Mouse (Mus musculus): ENCODE data around the gene Copz1.

Gene Copz1

DNA sequence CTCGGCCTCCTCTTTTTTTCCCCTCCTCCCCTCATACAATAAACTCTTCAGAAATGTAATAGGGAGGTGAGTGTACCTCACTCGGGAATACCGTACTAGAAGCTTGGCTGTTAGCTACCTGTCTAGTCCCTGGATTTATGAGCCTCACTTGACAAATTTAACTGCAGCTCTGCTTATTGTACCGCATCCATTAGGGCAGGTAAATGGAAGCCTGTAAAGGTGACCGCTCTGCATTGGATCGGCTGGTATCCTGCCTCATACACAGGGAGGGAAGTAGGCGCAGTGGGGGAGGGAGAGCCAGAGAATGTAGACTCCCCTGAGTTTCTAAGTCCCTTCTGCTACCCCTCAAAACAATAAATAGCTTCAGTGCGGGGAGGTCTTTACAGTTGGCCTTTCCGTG, 18.3 kb downstream of the Copz1 start:
- no peak for DNase-seq (ENCODE audit: extremely low spot score, low spot score)

DNA sequence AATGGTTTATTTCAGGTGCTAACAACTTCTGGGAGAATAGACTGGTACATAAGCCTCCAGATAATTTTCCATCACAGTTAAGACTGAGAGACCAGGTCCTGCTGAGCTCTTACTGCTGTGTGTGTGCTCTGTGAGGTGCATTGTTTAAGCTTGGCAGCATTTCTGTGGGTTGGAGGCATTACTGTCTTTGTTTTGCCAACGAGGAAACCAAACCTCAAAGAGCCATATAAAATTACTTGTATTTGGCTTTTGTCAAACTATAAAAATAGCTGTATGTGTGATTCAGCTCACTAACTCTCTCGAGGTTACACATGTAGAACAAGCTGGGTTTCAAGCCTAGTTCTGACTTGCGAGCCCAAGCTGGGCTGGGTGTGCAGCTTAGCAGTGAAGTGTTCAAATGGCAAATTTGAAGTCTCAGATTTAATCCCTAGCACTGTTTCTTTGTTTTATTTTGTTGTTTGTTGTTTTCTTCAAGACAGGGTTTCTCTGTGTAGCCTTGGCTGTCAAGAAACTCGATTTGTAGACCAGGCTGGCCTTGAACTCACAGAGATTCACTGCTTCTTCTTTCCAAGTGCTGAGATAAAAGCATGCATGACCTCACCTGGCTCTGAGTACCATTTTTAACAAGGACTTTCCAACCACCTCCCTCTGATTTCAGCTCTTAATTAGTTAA, 20.3 kb downstream of the Copz1 start:
- DNase-seq (ENCODE audit: extremely low spot score, low spot score), result no peak

DNA sequence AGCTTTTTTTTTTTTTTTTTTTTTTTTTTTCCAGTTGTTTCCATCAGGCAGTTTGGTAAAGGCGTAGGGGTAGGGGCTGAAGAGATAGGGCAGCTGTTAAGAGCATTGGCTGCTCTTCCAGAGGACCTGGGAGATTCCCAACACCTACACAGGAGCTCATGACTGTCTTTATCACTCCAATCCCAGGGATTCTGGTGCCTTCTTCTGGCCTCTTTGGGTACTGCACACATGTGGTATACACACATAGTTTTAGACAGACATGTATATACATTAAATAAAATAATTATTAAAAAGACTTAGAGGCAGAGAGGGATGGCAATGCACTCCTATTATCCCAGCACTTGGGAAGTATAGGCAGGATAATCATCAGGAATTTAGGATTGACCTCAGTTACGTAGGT, 20.9 kb downstream of the Copz1 start:
- DNase-seq (ENCODE audit: extremely low spot score, low spot score), result no peak

DNA sequence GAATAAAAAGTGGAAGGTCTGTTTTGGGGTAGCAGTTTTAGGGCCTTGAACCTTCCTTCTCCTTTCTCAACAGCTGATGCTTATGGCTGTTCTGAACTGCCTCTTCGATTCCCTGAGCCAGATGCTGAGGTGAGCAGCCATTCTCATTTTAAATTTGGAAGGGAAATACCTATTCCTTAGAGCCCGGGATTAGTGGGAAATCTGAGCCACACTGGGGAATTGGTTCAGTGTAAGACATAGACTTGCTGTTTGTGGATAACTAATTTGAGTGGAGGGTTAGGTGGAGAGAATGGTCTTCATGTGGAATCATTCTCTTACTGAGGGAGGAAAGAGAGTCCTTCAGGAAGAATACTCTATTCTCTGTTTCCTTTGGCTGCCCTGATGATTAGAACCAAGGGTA, 22.1 kb downstream of the Copz1 start:
- no peak for DNase-seq (ENCODE audit: extremely low spot score, low spot score)

DNA sequence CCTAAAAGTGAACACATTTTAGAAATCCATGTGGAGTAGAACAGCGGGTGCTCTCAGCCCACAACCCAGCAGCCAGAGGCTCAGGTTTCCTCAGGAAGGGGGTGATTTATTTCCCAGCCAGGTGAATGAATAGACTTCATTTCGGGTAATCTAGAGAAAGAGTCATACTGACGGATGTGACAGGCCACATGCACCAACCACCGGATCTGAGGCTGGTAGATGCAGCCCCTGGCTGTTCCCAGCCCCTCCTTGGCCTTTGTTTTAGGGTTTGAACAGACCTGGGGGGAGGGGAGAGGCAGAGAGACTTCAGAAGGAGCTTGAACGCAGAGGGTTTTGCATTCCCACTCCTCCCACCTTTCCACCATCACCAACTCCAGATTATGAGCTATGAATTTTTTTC, 23.3 kb downstream of the Copz1 start:
- peak; percentile 59 for DNase-seq (ENCODE audit: extremely low spot score, low spot score)

DNA sequence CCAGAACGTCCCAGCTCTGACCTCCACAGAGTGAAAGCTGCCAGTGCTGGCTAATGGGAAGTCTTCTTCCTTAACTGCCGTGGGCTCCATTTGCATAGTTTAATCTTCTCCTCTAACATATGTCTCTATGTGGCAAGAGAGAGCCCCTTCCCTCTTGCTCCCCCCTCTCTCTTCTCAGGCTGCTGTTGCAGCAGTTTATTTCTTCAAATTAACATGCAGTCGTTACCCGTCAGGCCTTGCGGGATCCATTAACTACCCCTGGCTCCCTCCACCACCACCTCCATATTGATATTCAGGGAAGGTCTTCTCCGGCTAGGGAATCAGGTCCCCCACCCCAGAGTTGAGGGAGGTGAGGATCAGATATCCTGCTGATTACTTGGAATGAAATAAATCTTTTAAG, 24.8 kb downstream of the Copz1 start:
- DNase-seq (ENCODE audit: extremely low spot score, low spot score), result no peak

DNA sequence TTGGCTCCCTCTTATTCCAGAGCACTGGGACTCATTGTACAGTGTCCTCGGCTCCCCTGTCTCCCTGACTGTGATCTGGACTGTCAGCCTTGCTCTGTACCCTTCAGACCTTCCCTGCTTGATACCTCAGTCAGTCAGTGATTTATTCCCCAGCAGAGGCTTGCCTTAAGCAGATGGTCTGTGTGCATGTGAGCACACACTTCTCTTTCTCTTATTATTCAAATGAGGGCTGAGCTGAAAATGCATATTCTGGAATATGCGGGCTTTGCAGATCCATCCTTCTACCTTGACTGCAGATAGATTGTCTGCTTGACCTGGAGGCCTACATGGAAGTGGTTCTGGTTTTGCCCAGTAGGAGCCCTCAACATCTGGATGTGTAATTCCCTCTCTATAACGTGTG, 25.5 kb downstream of the Copz1 start:
- DNase-seq (ENCODE audit: extremely low spot score, low spot score), result no peak

DNA sequence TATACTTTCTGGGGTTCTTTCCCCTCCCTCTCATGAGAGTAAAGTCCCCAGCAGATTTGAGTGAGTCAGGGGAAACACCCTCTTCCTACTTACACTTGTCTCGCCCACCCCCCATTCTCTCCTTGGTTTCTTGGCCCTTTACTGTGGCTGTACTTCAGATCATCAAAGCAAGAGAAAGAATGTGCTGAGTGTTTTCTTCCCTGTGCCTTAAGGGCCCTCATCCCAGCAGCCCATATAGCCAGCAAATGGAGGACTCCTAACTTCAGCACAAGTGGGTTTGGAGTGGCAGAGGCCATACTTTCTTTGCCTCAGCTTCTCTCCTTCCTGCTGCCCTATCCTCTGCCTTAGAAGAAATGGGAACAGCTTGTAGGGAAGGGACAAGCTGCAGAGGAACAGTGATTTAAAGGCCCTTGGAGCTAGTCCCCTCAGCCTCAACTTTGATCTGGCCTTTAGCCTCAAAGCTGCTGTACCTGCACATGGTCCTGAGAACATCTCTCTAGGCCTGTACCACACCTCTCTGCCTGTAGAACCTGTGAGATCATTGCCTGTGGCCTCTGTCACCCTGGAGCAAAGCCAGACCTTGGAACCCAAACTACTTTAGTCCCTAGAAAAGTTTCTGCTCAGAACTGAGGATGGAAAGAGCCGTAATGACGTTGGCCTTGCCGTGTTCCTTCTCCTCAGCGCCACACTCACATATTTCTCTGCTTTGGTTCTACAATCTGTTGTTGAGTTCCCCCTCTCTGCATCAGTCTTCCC, 26.5 kb downstream of the Copz1 start:
- no peak for DNase-seq (ENCODE audit: extremely low spot score, low spot score)

DNA sequence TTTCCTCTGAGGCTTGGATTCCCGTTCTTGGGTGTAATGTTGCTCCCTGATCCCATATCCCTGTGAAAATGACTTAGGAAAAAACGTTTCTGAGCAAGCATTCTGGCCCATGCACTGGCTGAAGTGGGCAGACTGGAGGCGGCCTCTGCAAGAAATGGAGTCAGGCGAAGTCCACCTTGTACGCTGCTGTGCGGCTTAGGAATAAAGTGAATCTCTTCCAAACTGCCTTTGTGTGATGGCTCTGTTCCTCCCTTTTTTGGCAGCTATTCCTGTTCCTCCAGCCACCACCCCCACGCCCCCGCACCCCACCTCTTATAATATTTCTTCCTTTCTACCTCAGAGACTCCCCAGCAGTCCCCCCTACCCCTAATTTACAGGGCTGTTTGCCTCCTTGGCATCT, 27.1 kb downstream of the Copz1 start:
- DNase-seq (ENCODE audit: extremely low spot score, low spot score), result no peak

DNA sequence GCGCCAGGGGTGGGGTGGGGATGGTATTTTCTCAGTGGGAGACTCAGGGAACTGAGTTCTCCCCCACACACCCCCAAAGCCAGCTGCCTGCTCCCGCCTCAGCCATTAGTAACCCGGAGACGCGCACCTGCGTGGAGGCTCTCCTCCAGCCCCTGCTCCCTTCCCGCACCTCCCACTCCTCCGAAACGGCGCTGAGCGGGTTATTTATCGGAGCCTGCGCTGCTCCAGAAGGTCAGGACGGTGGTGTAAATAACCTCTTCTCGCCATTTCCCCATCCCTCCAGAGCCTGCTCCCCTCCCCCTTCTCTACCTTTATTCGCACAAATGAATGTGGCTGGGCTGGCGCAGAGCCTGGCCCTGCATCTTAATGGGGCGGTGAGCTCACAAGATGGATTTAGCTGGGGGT, 27.6 kb downstream of the Copz1 start:
- DNase-seq (ENCODE audit: extremely low spot score, low spot score), result peak; percentile 78

DNA sequence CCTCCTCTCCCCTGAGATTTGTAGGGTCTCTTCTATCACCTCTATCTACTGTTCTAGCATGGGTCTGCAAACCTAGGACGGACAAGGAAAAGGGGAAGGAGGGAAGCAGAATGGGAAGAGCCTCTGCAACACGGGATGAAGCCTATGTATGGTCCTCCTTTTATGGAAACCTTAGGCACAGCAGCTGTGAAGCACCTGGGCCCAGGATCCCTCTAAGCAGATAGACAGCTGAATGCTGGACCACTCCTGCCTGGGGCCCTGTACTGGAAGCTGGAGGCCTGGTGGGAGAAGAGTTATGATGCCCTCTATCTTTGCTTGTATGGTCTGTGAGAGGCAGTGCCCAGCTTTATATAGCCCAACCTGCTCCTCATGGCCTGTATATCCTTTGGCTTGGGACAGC, 28.0 kb downstream of the Copz1 start:
- peak; percentile 62 for DNase-seq (ENCODE audit: extremely low spot score, low spot score)

DNA sequence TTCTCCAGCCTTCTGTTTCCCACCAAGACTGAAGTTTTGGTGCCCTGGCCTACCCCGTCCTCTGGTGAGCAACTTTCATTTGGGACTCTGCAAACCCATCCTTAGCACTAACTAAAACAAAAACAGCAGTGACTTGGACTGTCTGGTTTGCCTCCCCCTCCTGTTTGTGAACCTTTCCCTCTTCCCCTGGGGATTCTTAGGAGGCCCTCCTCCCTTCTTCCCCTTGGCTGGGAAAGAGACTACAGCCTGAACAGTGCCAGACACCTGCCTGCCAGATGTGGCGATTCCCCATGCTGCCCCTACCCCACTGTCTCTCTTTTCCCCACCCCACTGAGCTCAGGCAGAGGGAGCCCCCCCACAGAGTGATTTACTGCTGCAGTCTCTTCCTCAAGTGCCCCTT, 28.5 kb downstream of the Copz1 start:
- DNase-seq (ENCODE audit: extremely low spot score, low spot score), result peak; percentile 81

DNA sequence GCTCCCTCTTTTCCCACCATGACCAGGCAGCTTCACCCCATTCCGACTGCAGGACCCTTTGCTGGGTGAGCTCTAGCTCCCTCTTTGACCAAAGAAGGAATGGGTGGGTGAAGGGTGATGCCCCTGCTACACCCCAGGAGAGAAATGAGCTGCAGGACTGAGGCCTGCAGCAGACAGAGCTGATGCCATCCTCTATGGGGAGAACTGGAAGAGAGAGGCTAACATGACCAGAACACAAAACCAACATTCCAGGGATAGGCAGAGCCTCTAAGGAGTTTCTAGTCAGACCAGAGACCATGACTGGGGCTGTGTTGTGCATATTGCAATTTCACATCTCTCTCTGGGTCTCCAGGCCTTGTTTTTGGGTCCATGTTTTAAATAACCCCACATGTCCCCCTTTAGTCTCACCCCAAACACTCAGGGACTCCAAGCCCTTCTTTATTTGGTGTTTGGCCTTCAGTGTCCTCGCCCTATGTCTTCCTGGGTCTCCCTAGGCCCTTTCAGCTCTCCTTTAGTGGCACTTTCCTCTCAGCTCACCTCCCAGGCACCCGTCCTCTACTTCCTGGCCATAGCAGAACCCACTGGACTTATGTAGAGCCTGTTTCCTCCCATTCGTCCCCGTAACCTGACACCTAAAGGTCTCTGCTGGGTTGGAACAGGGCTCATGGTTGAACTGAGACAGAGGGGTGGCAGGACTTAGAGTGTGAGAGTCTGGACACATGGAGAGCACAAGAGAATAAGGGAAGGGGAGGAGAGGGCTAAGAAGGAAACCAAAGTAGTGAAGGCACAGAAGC, 29.2 kb downstream of the Copz1 start:
- DNase-seq (ENCODE audit: extremely low spot score, low spot score), result peak; percentile 69

DNA sequence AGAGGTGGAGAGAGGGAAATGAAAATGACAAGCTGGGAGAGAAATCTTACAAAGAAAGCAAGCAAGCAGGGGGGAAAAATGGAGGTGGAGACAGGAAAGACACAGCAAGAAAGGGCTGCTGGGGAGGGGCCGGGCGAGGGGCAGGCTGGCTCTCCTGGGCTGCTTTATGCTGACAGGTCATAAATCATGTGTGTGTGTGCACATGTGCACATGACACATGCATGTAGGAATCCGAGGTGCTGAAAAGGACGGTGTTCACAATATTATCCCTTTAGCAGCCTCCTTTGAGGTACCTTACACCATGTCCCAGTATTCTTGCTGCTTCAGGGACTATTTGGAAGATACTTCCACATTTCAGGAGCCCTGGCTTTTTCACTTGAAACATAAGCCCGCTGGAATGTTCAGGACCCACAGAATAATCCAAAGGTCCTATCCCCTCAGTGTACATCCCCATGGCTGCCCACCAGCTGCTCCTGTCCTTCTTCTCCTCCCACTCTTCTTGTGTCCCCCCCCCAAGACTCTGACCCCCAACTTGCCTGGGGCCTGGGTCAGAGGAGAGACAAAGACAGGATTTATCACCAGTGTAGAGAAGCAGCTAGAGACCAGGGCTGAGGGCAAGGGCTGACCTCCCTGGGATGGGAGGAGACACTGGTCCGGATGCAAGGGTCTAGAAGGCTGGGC, 30.0 kb downstream of the Copz1 start:
- DNase-seq (ENCODE audit: extremely low spot score, low spot score), result peak; percentile 79

DNA sequence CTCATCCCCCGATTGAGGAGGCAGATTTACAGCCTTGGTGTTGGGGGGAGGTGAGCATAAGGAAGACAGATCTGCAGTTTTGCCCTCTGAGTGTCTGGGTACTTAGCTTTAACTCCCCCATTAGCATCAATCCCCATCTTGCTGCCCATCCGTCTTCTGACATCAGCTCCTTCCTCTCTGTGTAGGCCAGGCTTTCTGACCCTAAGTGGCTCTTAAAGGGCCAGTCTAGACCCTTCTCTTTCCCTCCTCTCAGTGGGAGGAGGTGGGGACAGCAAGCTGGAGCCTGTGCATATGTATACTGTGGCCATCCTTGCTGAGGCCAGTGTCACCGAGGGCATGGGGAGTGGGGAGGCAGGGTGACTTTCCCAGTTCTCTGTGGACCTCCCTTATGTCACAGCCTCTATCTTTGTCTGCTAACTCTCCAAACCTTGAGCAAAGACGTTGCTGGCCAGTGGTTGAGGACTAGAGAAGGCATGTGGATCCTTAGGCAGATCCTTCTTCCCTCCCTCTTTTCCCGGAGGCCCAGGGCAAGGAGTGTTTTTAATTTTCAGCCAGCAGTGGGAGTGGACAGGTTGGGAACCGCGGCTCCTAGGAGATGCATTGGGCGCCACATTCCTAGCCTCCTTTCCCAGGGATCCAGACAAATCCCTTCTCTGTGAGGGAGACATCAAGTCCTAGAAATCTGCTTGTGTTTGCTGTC, 31.6 kb downstream of the Copz1 start:
- peak; percentile 69 for DNase-seq (ENCODE audit: extremely low spot score, low spot score)

DNA sequence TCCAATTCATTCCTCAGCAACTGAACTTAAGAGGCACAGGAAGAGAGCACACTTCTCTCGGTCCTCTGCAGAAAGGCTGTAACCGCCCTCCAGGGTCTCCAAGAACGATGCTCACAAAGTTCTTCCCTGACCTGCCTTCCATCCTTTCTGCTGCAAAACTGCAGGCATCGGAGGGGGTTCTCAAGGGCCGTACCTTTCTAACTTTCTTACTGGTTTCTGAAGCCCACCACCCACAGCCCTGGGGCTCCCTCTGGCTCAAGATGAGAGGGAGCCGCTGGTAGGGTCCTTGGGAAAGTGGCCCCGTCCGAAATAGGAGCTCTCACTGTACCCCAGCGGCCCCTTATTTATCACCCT, 32.1 kb downstream of the Copz1 start:
- no peak for DNase-seq (ENCODE audit: extremely low spot score, low spot score)

DNA sequence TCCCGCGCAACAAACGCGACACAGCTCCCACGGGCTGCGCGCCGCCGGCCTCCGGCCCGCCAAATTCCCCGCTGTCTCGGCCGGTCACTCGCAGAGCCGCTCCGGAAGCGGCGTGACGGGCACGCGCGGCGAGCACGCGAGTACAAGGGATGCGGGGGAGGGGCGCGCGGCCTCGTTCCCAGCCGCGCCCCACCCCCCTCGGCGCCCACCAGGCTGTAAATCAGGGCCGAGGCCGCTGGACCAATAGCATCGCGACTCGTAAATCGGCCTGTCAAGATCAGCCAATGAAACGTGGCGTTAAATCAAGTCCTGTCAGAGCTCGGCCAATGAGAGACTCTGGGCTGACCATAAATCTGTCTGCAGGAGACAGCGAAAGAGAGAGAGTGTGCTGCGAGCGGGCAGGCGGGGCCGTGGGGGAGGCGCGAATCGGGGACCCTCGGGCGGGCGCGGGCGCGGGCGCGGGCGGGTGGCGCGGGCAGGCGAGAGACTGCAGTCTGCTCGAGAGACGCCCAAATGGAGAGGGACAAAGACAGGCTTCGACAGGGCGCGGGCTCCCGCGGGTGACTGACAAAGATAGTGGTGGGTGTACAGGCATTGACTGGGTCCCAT, 32.7 kb downstream of the Copz1 start:
- peak; percentile 100 for DNase-seq (ENCODE audit: extremely low spot score, low spot score)

DNA sequence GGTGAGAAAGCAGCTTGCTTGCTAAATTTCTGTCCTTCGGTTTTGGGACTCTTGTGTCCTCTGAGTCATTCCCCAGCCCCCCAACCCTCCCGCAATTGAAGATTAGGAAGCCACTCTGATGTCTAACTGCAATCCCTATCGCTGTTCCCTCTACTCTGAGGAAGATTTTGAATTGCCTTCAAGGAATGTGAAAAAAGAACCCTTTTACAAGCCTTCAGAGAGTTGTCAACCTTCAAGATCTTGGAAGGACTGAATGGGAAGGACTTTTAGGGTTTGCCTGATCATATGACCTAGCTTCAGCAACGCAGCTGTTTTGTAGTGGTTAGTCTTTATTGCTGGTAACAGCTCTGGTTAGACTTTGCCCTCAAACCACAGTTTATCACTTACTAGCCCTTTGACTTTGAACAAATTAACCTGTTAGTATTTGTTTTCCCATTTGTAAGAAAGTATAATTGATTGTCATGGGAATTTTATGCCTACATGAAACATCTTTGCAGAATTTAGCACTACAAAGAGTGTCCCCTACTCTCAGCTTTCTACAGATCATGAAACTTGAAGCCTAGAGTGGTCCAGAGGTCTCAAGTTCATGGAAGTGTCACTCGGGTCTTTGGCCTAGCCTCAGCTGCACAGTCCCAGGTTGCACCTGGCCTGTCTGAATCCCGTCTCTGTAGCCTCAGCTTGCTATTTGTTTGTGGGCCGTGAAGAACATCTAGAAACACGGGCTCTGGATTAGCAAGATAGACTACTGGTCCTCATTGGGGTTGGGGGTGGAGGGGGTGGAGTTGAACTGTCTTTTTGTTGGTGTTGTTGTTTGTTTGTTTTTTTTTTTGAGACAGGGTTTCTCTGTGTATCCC, 33.5 kb downstream of the Copz1 start:
- no peak for DNase-seq (ENCODE audit: extremely low spot score, low spot score)

DNA sequence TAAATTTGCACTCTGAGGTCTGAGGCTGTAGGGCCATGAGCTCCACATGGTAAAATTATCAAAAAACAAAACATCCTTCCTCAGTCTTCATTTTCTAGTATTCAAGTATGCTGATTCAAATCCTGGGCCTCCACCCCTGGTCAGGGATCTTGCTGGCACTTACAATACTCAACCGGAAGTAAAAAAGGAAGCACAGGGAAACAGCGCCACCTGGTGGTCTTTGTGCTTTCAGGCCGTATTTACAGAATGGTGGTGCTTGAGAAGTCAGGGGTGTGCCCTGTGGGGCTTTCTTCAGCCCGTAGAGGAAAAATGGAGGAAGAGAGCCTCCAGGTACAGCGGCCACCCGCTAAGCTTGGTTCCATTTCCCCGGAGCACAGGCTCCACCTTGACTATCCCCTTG, 34.6 kb downstream of the Copz1 start:
- DNase-seq (ENCODE audit: extremely low spot score, low spot score), result peak; percentile 98
